ENCODE assay signal across 8 mouse cellular contexts in the genomic region with DNA sequence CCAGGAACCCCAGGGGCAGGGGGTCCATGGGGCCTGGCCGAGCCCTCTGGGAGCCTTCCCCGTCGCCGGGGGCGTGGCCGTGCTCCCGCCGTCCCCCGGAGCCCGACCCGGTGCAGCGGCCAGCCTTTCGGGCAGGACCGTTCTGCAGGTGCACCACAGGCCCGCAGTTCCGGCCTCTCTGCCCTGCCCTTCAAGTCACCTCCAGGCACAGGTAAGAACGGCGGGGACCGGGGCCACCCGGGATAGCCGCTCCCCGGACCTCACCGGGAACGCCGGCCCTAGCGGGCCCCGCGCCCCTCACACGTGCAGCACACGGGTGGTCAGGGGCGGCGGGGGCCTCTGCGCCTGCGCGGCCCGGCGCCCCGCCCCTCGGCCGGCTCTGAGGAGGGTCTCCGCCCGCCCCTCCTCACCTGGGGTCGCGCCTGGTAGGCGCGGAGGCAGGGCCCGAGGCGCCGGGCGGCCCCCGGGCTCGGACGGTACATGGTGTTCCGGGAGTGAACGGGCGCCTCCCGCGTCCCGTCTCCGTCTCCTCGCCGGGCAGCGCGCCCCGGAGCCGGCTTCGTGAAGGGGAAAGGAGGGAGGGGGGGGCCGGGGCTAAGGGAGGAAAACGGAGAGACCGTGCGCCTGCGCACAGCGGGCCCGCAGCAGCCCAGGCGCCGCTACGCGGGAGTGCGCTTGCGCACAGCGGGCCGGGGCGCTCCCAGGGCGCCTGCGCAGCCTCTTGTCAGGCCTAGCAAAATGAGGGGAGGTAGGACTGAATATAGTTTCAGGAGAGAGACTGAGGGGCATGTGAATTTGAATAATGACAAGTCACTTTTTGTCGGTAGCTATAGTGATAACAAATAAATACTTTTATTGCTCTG. TPM values are rescaled to one million over a fixed set of nuclear protein-coding genes. Genes with fewer than 3 reads are reported as not detected.
DNase-seq lines count a peak whose midpoint lies in the region; ATAC-seq lines count a peak whose summit lies in the region.

2310061I04Rik (minus strand) TSS at position 651 of the 863 bp plus-strand sequence.

- peak within 1 kb of the TSS; percentile 79 for H3K9ac ChIP-seq in intestine, embryonic 14.5 days (ENCODE audit: low read length)

- H3K9me3 ChIP-seq in intestine, embryonic 14.5 days (ENCODE audit: control insufficient read depth, low read length), result no peaks in the 10 kb centered on the region

- peak; percentile 96 for DNase-seq in adrenal gland, adult 2 months
- DNase-seq in embryo, embryonic 11.5 days (ENCODE audit: low read depth, low spot score), result peak; percentile 87
- peak; percentile 85 to 87 for DNase-seq in gastrocnemius, postnatal 36 days
- peak; percentile 93 for DNase-seq in intestine, embryonic 14.5 days (ENCODE audit: low spot score)
- peak; percentile 92 to 95 for DNase-seq in left cerebral cortex, postnatal 14 days (ENCODE audit: low spot score in 2 of 2)
- peak; percentile 88 for DNase-seq in right cerebral cortex, postnatal 14 days
- DNase-seq in urinary bladder, postnatal 25 days (ENCODE audit: low spot score), result peak; percentile 90

- peak; percentile 87 for ATAC-seq in intestine, embryonic 14.5 days (replicated peaks; ENCODE audit: low FRiP score, low TSS enrichment, low read depth)
- peak; percentile 51 for ATAC-seq in megakaryocyte-erythroid progenitor cell, adult 5-6 weeks (replicated peaks; ENCODE audit: low FRiP score, low TSS enrichment, poor library complexity, severe bottlenecking)

- H3K27ac ChIP-seq in intestine, embryonic 14.5 days (ENCODE audit: low read depth), result peak within 1 kb of the TSS; percentile 82; the same call in 1 of the 2 replicates

- peaks cover 14% of the 10 kb centered on the region for H3K4me1 ChIP-seq in intestine, embryonic 14.5 days (replicated peaks; ENCODE audit: control insufficient read depth, insufficient read depth, low read length)

- H3K36me3 ChIP-seq in intestine, embryonic 14.5 days (ENCODE audit: control insufficient read depth, insufficient read depth, low read length), result peaks cover 59% of the 10 kb centered on the region

- H3K4me2 ChIP-seq in intestine, embryonic 14.5 days (ENCODE audit: low read length), result peak within 1 kb of the TSS; percentile 99

- H3K4me3 ChIP-seq in intestine, embryonic 14.5 days (ENCODE audit: low read depth, low read length), result peak within 1 kb of the TSS; percentile 84

- intact Hi-C loops in gastrocnemius, postnatal 36 days (cut with DNase I), result no loop called here
- intact Hi-C loops in left cerebral cortex, postnatal 14 days (cut with DNase I), result no loop called here

- H3K27me3 ChIP-seq in intestine, embryonic 14.5 days (replicated peaks; ENCODE audit: control insufficient read depth, insufficient read depth, low read length), result no peaks in the 10 kb centered on the region

- under 1% methylated on average over 84 of the region's 86 CpGs for WGBS in intestine, embryonic 14.5 days

RNA-seq across cellular contexts. Expression of gene 2310061I04Rik, which starts in this region (rescaled TPM):
- 10 to 100 TPM; 51.6 to 52.6 TPM for total RNA-seq in adrenal gland, adult 2 months (2021)
- 112 and 122 TPM in 2 replicates for polyA plus RNA-seq in adrenal gland, adult 2 months (2012; rRNA removed)
- total RNA-seq in gastrocnemius, postnatal 36 days (2021), result 10 to 100 TPM; 59.6 to 63.8 TPM
- 26.7 and 30.6 TPM in 2 replicates for polyA plus RNA-seq in intestine, embryonic 14.5 days (2014; fragmentation: Nextera tagmentation; extraction: Ambion mirVana)
- total RNA-seq in left cerebral cortex, postnatal 14 days (2021), result 10 to 100 TPM; 65.2 to 66.9 TPM
- total RNA-seq in megakaryocyte-erythroid progenitor cell, adult 5-6 weeks (2014; fragmentation: Nextera tagmentation), result 107 and 160 TPM in 2 replicates
- total RNA-seq in megakaryocyte-erythroid progenitor cell, adult 5-6 weeks (2017), result 8.1 and 10.9 TPM in 2 replicates

Comparison
In these comparisons a context has a peak if more than half of its experiments do, and no peak if none do; other contexts are left out.
1. Peak in every context shown above with its lines: DNase-seq, ATAC-seq, H3K4me3 ChIP-seq and H3K27ac ChIP-seq.